Mouse (Mus musculus): Measurements from ENCODE around the gene Allc. TPM values are rescaled to one million over a fixed set of nuclear protein-coding genes. Genes with fewer than 3 reads are reported as not detected.

The Allc gene
- polyA plus RNA-seq, 1 experiment from 2014 or later: not detected

GRCm38 (mm10) chr12:28602259-28602658 lies 19.9 kb upstream of the Allc start:
- DNase-seq (peak; percentile 23), ATAC-seq (ENCODE audit: insufficient read depth) (peak; percentile 54; the same call in 1 of the 2 replicates)
- no peaks in the 10 kb centered on the region for H3K27me3 ChIP-seq (ENCODE audit: insufficient read depth, low read length)
- H3K4me2 ChIP-seq: no peak overlapping the region
- H3K4me1 ChIP-seq (ENCODE audit: insufficient read depth): no peaks in the 10 kb centered on the region
- no peaks in the 10 kb centered on the region for H3K36me3 ChIP-seq (ENCODE audit: insufficient read depth)
- WGBS: 6% methylated on average over 4 of the region's 4 CpGs
- no peak overlapping the region for H3K4me3 ChIP-seq (ENCODE audit: low read depth, low read length)
- no peak for TF ChIP-seq CTCF (IDR thresholded peaks at IDR 0.05; ENCODE audit: low read depth)
- H3K9ac ChIP-seq: no peak overlapping the region
- no peaks in the 10 kb centered on the region for H3K9me3 ChIP-seq (ENCODE audit: low read depth, low read length)
- H3K27ac ChIP-seq (ENCODE audit: low read depth): no peak overlapping the region

GRCm38 (mm10) chr12:28598526-28598991 lies 16.2 kb upstream of the Allc start:
- Histone ChIP-seq H3K27me3 (ENCODE audit: insufficient read depth, low read length) (no peaks in the 10 kb centered on the region), H3K4me2 (no peak overlapping the region), H3K9ac (no peak overlapping the region), H3K4me1 (ENCODE audit: insufficient read depth) (no peaks in the 10 kb centered on the region), H3K9me3 (ENCODE audit: low read depth, low read length) (no peaks in the 10 kb centered on the region), H3K27ac (ENCODE audit: low read depth) (no peak overlapping the region), H3K36me3 (ENCODE audit: insufficient read depth) (no peaks in the 10 kb centered on the region), H3K4me3 (ENCODE audit: low read depth, low read length) (no peak overlapping the region)
- TF ChIP-seq CTCF (IDR thresholded peaks at IDR 0.05; ENCODE audit: low read depth): no peak
- 39% methylated on average over 2 of the region's 2 CpGs for WGBS
- ATAC-seq (ENCODE audit: insufficient read depth): no peak
- no peak for DNase-seq

DNA sequence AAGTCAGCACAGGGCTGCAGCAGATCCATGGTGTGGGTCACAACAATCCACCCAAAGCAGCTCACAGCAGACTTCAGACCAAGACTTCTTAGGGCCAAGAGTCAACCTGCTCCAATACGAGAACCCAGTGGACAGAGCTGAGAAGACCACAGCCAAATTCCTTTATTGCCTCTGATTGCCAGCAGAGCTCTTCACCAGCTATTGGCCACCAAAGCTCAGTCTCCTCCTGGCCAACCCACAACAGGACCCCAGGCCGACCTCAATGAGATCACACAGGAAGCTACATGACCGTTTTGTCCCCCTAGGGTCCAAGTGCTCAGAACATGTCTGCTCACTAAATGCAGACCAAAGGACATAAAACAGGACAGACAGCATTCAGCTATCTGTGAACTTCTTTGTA lies 15.8 kb upstream of the Allc start:
- 56% methylated on average over 3 of the region's 3 CpGs for WGBS
- H3K4me2 ChIP-seq: no peak overlapping the region

DNA sequence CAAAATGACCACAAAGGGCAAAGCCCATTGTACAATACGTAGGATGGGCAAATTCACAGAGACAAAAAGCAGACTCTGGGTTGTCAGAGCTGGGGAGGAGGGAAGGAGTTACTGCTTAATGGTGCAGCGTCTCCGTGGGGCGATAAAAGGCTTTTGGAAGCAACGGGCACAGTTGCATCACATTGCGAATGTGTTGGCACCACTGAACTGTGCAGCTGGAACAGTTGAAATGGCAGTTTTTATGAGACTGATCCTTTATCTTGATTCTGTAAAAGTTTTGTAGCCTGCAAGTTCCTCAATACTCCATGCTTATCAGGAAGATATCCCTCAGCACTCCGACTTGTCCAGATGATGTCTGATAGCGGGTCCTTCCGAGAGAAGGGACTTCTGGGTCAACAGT lies 15.4 kb upstream of the Allc start:
- DNase-seq: peak; percentile 32
- ATAC-seq (ENCODE audit: insufficient read depth): no peak
- TF ChIP-seq CTCF (IDR thresholded peaks at IDR 0.05; ENCODE audit: low read depth): no peak
- Histone ChIP-seq H3K27ac (ENCODE audit: low read depth) (no peak overlapping the region), H3K9ac (no peak overlapping the region), H3K4me2 (no peak overlapping the region), H3K4me1 (ENCODE audit: insufficient read depth) (no peaks in the 10 kb centered on the region), H3K27me3 (ENCODE audit: insufficient read depth, low read length) (no peaks in the 10 kb centered on the region), H3K36me3 (ENCODE audit: insufficient read depth) (no peaks in the 10 kb centered on the region), H3K9me3 (ENCODE audit: low read depth, low read length) (no peaks in the 10 kb centered on the region), H3K4me3 (ENCODE audit: low read depth, low read length) (no peak overlapping the region)
- WGBS: 60% methylated on average over 9 of the region's 9 CpGs

More for the DNA sequence above, 15.8 kb upstream of the Allc start:
- no peaks in the 10 kb centered on the region for H3K9me3 ChIP-seq (ENCODE audit: low read depth, low read length)
- no peak overlapping the region for H3K9ac ChIP-seq
- no peak for TF ChIP-seq CTCF (IDR thresholded peaks at IDR 0.05; ENCODE audit: low read depth)
- H3K4me3 ChIP-seq (ENCODE audit: low read depth, low read length): no peak overlapping the region
- H3K27me3 ChIP-seq (ENCODE audit: insufficient read depth, low read length): no peaks in the 10 kb centered on the region
- H3K4me1 ChIP-seq (ENCODE audit: insufficient read depth): no peaks in the 10 kb centered on the region
- no peak for DNase-seq
- H3K27ac ChIP-seq (ENCODE audit: low read depth): no peak overlapping the region
- no peaks in the 10 kb centered on the region for H3K36me3 ChIP-seq (ENCODE audit: insufficient read depth)
- no peak for ATAC-seq (ENCODE audit: insufficient read depth)

DNA sequence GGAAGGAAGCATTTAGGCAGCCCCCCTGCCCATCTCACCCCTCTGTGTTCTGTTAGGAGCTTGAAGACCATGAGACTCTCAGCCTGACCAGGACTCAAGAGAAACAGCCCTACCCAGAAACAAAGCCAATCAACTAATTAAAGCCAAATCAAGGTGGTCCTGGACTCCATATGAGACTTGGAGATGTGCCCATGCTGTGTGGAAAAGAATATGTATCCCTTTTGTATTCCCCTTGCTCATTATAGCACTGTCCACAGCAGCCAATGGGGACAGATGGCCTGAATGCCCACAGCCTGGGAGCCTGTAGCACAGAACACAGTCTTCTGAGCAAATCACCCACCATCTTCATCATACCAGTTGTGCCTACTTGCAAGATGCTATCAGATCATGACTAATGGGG lies 14.5 kb upstream of the Allc start:
- DNase-seq (no peak), ATAC-seq (ENCODE audit: insufficient read depth) (no peak)
- Histone ChIP-seq H3K4me3 (ENCODE audit: low read depth, low read length) (no peak overlapping the region), H3K4me1 (ENCODE audit: insufficient read depth) (no peaks in the 10 kb centered on the region), H3K9me3 (ENCODE audit: low read depth, low read length) (no peaks in the 10 kb centered on the region), H3K27me3 (ENCODE audit: insufficient read depth, low read length) (no peaks in the 10 kb centered on the region), H3K4me2 (no peak overlapping the region), H3K27ac (ENCODE audit: low read depth) (no peak overlapping the region), H3K9ac (no peak overlapping the region), H3K36me3 (ENCODE audit: insufficient read depth) (no peaks in the 10 kb centered on the region)
- no peak for TF ChIP-seq CTCF (IDR thresholded peaks at IDR 0.05; ENCODE audit: low read depth)

- no peaks in the 10 kb centered on the region for H3K36me3 ChIP-seq (ENCODE audit: insufficient read depth)
- peak; percentile 4 for DNase-seq
- no peak overlapping the region for H3K4me2 ChIP-seq
- no peaks in the 10 kb centered on the region for H3K4me1 ChIP-seq (ENCODE audit: insufficient read depth)
- no peak overlapping the region for H3K4me3 ChIP-seq (ENCODE audit: low read depth, low read length)
- 0 out of 2 replicates have a peak, but pooled peaks have one; percentile 4 for ATAC-seq (ENCODE audit: insufficient read depth)
- H3K9ac ChIP-seq: no peak overlapping the region
- no peaks in the 10 kb centered on the region for H3K27me3 ChIP-seq (ENCODE audit: insufficient read depth, low read length)
- no peak overlapping the region for H3K27ac ChIP-seq (ENCODE audit: low read depth)
- H3K9me3 ChIP-seq (ENCODE audit: low read depth, low read length): no peaks in the 10 kb centered on the region
- 34% methylated on average over 13 of the region's 13 CpGs for WGBS
- no peak for TF ChIP-seq CTCF (IDR thresholded peaks at IDR 0.05; ENCODE audit: low read depth)
Observed at GRCm38 (mm10) chr12:28590428-28590827, 8.1 kb upstream of the Allc start.

GRCm38 (mm10) chr12:28589090-28589868 lies 7.0 kb upstream of the Allc start:
- peak; percentile 94 for DNase-seq
- peak; percentile 97 for ATAC-seq (ENCODE audit: insufficient read depth)
- no peaks in the 10 kb centered on the region for H3K9me3 ChIP-seq (ENCODE audit: low read depth, low read length)
- H3K4me1 ChIP-seq (ENCODE audit: insufficient read depth): no peaks in the 10 kb centered on the region
- no peaks in the 10 kb centered on the region for H3K27me3 ChIP-seq (ENCODE audit: insufficient read depth, low read length)
- WGBS: 7% methylated on average over 24 of the region's 24 CpGs
- no peaks in the 10 kb centered on the region for H3K36me3 ChIP-seq (ENCODE audit: insufficient read depth)
- H3K4me3 ChIP-seq (ENCODE audit: low read depth, low read length): peak overlapping the region; percentile 35
- TF ChIP-seq CTCF (IDR thresholded peaks at IDR 0.05; ENCODE audit: low read depth): peak; percentile 89
- peak overlapping the region; percentile 47 for H3K9ac ChIP-seq
- no peak overlapping the region for H3K27ac ChIP-seq (ENCODE audit: low read depth)
- peak overlapping the region; percentile 70 for H3K4me2 ChIP-seq

Measured in lung, embryonic 14.5 days (tissue).